Mouse (Mus musculus) heart, adult 2 months (tissue): ENCODE results near the gene Morn4.

Experiments used
- CTCF ChIP-seq: fragments of 200-600 bp; IDR thresholded peaks from 2 replicates; pipeline ENCODE4 v1.8.1; 2022; ENCODE audit warnings: antibody characterized with exemption, mild to moderate bottlenecking, moderate library complexity
- EP300 ChIP-seq: fragments of 200-500 bp; IDR thresholded peaks from 2 replicates; pipeline ENCODE4 v1.6.1; 2011; ENCODE audit warnings: low read depth, low read length, control low read depth; ENCODE audit not compliant: insufficient read depth

GRCm38 (mm10) chr19:42078566-42078965 lies 7.6 kb downstream of the Morn4 start:
- TF ChIP-seq CTCF (no peak), EP300 (no peak)
